Mouse (Mus musculus) midbrain, embryonic 13.5 days (tissue): Measurements from ENCODE around the gene Prrg4. TPM values are rescaled to one million over a fixed set of nuclear protein-coding genes. Genes with fewer than 3 reads are reported as not detected.
"Not testable (repeated sequence)": the region's sequence is repeated elsewhere in the genome, so short reads cannot be mapped to it uniquely, and the experiment has no call there.

Source experiments
- ATAC-seq: fragments of 200-750 bp; cut with Nextera tagmentation; 2 replicates; pipeline ENCODE4 v1.8.0; 2017; ENCODE audit warnings: mild to moderate bottlenecking, moderate TSS enrichment, moderate library complexity
- H3K27ac ChIP-seq: fragments of 300-500 bp; sonication (generic); 2 replicates; pipeline ENCODE4 v1.5.1; 2015; ENCODE audit warnings: inconsistent platforms, mild to moderate bottlenecking, moderate library complexity
- H3K27me3 ChIP-seq: fragments of 300-500 bp; sonication (generic); 2 replicates; pipeline ENCODE4 v1.6.1; 2015; ENCODE audit warnings: mild to moderate bottlenecking, inconsistent platforms
- H3K36me3 ChIP-seq: fragments of 300-500 bp; sonication (generic); 2 replicates; pipeline ENCODE4 v1.6.1; 2015; ENCODE audit warnings: mild to moderate bottlenecking, inconsistent platforms
- H3K4me1 ChIP-seq: fragments of 300-500 bp; sonication (generic); replicated peaks from 2 replicates; pipeline ENCODE4 v1.6.1; 2015; ENCODE audit warnings: inconsistent platforms
- H3K4me2 ChIP-seq: fragments of 300-500 bp; sonication (generic); replicated peaks from 2 replicates; pipeline ENCODE4 v1.6.1; 2015; ENCODE audit warnings: moderate library complexity, mild to moderate bottlenecking, inconsistent platforms
- H3K4me3 ChIP-seq: fragments of 300-500 bp; sonication (generic); replicated peaks from 2 replicates; pipeline ENCODE4 v1.5.1; 2015; ENCODE audit warnings: mild to moderate bottlenecking, inconsistent platforms
- H3K9ac ChIP-seq: fragments of 300-500 bp; sonication (generic); replicated peaks from 2 replicates; pipeline ENCODE4 v1.6.1; 2015; ENCODE audit warnings: mild to moderate bottlenecking, inconsistent platforms
- H3K9me3 ChIP-seq: fragments of 300-500 bp; sonication (generic); 2 replicates; pipeline ENCODE4 v1.6.1; 2016; ENCODE audit warnings: mild to moderate bottlenecking, inconsistent platforms
- WGBS: fragments of 180-500 bp; shearing (Covaris S2); methylation state at CpG from one replicate; pipeline ENCODE4 v1.1.7; 2015; 5-methylcytosine and 5-hydroxymethylcytosine counted together
- polyA plus RNA-seq: library from polyadenylated mRNA; unstranded; fragments of >200 nt; fragmentation: Nextera tagmentation; extraction: Ambion mirVana; gene quantifications from 2 replicates; pipeline ENCODE4 v1.2.1, GENCODE M21; 2015

The Prrg4 gene
- polyA plus RNA-seq, 1 experiment from 2014 or later: 0.42 TPM

DNA sequence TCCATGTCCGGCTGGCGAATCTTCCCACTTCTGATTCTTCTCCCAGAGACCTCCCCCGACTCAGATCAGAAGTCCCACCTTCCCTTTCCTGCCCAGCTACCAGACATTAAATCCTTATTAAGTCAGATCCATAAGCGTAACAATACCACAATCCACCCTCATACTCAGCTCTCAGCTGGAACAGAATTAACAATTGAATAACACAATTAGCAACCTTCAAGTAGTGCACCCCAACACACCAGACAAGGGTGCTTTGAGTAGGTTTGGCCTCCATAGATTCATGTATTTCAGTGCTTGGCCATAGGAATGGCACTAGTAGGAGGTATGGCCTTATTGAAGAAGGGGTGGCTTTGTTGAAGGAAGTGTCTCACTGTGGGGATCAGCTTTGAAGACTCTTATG, 23.5 kb downstream of the Prrg4 start:
- Histone ChIP-seq H3K27ac (no peak overlapping the region), H3K27me3 (no peaks in the 10 kb centered on the region), H3K36me3 (no peaks in the 10 kb centered on the region), H3K9ac (no peak overlapping the region), H3K4me1 (no peaks in the 10 kb centered on the region), H3K4me2 (no peak overlapping the region), H3K9me3 (no peaks in the 10 kb centered on the region), H3K4me3 (no peak overlapping the region)
- WGBS: 84% methylated on average over 4 of the region's 4 CpGs
- no peak for ATAC-seq

DNA sequence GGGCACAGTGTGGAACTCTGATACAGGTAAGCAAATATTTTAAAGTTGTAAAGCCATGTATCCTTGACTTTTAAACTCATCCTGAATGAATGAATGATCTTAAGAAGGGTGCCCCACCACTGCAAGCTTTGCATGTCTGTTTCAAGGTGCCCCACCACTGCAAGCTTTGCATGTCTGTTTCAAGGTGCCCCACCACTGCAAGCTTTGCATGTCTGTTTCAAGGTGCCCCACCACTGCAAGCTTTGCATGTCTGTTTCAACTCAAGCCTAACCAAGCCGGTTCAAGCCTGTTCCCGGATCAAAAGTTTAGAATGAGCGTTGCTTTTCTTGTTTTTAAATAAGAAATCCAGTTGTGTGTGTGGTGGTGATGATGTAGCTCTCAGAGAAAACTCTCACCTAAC, 30.9 kb downstream of the Prrg4 start:
- H3K4me1 ChIP-seq: peaks cover 22% of the 10 kb centered on the region
- 91% methylated on average over 3 of the region's 3 CpGs for WGBS
- H3K36me3 ChIP-seq, H3K27ac ChIP-seq, H3K9ac ChIP-seq, H3K9me3 ChIP-seq, H3K4me3 ChIP-seq, H3K4me2 ChIP-seq, H3K27me3 ChIP-seq, ATAC-seq: not testable (repeated sequence)

- peak overlapping the region; percentile 97 for H3K9ac ChIP-seq
- peak overlapping the region; percentile 98 for H3K27ac ChIP-seq
- no peaks in the 10 kb centered on the region for H3K27me3 ChIP-seq
- peak overlapping the region; percentile 77 for H3K4me2 ChIP-seq
- ATAC-seq: no peak; the same call in 1 of the 2 replicates
- WGBS: 2% methylated on average over 15 of the region's 15 CpGs
- H3K4me1 ChIP-seq: peaks cover 32% of the 10 kb centered on the region
- H3K4me3 ChIP-seq: peak overlapping the region; percentile 92
- H3K36me3 ChIP-seq: no peaks in the 10 kb centered on the region
- no peaks in the 10 kb centered on the region for H3K9me3 ChIP-seq
Observed at GRCm38 (mm10) chr2:104817555-104818330, 31.9 kb downstream of the Prrg4 start.

- peak overlapping the region; percentile 92 for H3K4me3 ChIP-seq
- under 1% methylated on average over 40 of the region's 51 CpGs for WGBS
- peak overlapping the region; percentile 77 for H3K4me2 ChIP-seq
- H3K27ac ChIP-seq: peak overlapping the region; percentile 98
- ATAC-seq: peak; percentile 98
- no peaks in the 10 kb centered on the region for H3K9me3 ChIP-seq
- H3K27me3 ChIP-seq: no peaks in the 10 kb centered on the region
- no peaks in the 10 kb centered on the region for H3K36me3 ChIP-seq
- H3K4me1 ChIP-seq: peaks cover 34% of the 10 kb centered on the region
- H3K9ac ChIP-seq: peak overlapping the region; percentile 97
Observed at GRCm38 (mm10) chr2:104816866-104817439, 32.7 kb downstream of the Prrg4 start.

DNA sequence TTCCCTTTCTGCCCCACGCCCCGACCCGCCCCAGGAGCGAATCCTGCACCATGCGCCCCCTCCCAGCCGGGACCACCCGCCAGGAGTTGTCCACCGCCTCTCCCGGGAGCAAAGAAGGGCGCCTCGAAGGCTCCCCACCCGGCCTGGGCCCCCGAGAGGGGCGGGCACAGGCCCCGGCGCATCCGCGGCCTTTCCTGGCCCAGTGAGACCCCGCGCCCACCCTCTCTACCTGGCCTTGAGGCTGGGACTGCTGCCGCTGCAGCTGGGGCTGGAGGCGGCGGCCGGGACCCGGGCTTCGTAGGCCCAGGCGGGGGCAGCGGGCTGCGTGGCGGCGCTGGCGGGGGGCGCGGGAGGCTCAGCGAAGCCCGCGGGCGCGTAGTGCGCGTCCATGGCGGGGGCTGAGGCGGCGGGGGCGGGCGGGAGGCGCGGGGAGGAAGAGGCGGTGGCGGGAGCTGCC, 33.3 kb downstream of the Prrg4 start, which contains the start of gene Qser1:
Qser1 (minus strand) TSS at position 390 of the 457 bp plus-strand sequence.
- H3K4me3 ChIP-seq: peak within 1 kb of the TSS; percentile 92
- H3K36me3 ChIP-seq: no peaks in the 10 kb centered on the region
- peak; percentile 84 for ATAC-seq
- under 1% methylated on average over 29 of the region's 50 CpGs for WGBS
- H3K27me3 ChIP-seq: no peaks in the 10 kb centered on the region
- H3K4me1 ChIP-seq: peaks cover 34% of the 10 kb centered on the region
- peak within 1 kb of the TSS; percentile 77 for H3K4me2 ChIP-seq
- H3K27ac ChIP-seq: peak within 1 kb of the TSS; percentile 98
- peak within 1 kb of the TSS; percentile 97 for H3K9ac ChIP-seq
- H3K9me3 ChIP-seq: no peaks in the 10 kb centered on the region

DNA sequence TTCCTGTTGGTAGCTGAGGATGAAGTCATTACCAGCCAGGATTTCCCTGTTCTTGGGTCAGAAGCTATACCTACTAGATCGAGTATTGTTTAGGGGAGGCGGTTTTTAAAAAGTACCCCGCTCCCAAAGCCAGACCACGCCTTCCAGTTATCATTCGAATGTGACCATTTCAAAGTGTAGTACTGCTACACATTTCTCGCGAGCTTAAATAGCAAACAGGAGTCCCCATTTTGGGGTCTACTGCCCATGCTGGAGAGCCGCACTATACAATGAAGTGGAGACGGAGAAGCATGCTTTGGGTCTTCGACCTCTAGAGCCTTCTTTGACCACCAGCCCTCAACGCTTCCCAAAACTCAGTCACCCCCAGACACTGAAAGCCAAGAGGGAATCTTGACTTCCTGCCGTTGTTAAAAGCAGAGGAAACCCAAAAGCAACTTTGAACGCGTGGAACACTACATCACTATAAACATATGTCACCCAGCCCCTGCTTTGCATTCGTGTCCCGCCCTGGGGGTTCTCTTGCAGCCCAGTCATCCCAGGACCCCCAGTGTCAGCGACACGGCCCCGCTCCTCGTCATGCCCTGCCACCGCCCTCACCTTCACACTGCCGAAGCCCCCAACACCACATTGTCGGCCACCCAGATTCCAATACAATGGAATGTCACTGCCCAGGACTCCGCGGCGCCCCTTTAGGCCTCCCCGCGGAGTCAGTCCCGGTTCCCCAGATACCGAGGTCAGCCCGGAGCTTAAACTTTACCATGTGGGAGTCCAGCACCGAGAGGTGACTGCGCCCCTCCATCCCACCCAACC, 33.9 kb downstream of the Prrg4 start:
- WGBS: under 1% methylated on average over 33 of the region's 33 CpGs
- H3K36me3 ChIP-seq: no peaks in the 10 kb centered on the region
- peak overlapping the region; percentile 77 for H3K4me2 ChIP-seq
- H3K4me1 ChIP-seq: peaks cover 34% of the 10 kb centered on the region
- ATAC-seq: peak; percentile 65
- H3K9me3 ChIP-seq: no peaks in the 10 kb centered on the region
- peak overlapping the region; percentile 97 for H3K9ac ChIP-seq
- H3K4me3 ChIP-seq: peak overlapping the region; percentile 92
- H3K27me3 ChIP-seq: no peaks in the 10 kb centered on the region
- peak overlapping the region; percentile 98 for H3K27ac ChIP-seq

DNA sequence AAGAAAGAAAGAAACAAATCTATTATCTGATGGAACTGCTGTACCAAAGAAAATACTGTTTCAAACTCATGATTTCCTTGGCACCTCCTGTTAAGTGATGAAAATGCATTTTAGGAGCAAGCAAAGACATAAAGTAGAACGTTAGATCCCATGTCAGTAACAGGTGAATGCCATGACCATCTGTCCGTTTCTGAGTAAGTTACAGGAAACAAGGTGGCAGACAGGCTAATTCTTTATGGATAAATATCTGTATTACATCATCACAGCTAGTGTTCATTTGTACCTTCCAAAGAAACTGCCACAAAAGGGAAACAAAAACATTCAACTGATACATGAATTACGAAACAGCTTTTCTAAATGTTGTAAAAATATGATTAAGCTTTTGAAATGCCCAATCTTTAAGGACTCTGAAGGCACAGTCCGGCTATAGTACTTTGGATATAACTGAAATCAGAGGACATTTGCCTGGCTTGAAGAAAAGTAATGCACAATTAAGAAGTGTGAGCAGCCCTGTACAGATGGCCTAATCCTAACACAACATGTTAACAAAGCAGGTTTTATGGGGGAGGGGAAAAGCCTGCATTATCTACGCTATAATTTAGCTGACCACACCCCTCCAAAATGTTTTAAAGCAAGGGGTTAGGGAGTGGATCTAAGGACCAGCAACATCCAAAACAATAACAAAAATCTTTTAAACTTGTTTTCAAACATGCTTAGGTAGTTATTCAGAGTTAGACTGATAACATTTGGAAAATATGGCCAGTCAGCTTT, 35.3 kb downstream of the Prrg4 start:
- Histone ChIP-seq H3K4me3 (peak overlapping the region; percentile 18), H3K4me2 (peak overlapping the region; percentile 44), H3K27me3 (no peaks in the 10 kb centered on the region), H3K4me1 (peaks cover 34% of the 10 kb centered on the region), H3K27ac (no peak overlapping the region), H3K36me3 (peaks cover 6% of the 10 kb centered on the region), H3K9me3 (no peaks in the 10 kb centered on the region), H3K9ac (peak overlapping the region; percentile 33)
- 44% methylated on average over 5 of the region's 5 CpGs for WGBS
- ATAC-seq: no peak

DNA sequence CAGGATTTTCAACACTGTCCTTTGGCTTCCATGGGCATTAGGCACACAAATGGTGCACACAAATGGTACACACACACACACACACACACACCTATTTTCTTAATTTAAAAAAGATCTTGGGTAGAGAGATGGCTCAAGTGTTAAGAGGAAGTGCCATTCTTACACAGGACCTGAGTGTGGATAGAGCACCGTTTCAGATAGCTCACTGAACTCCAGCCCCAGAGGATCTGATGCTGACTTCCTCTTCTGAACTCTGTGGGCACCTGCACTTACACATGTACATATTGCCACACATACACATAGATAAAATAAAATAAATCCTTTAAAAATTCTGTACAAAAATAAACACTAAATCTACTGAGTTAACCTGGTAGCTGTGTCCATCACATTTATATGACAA, 44.2 kb downstream of the Prrg4 start:
- H3K27ac ChIP-seq: no peak overlapping the region
- no peak overlapping the region for H3K9ac ChIP-seq
- H3K27me3 ChIP-seq: no peaks in the 10 kb centered on the region
- ATAC-seq: no peak
- peaks cover 10% of the 10 kb centered on the region for H3K36me3 ChIP-seq
- WGBS: 95% methylated on average over 1 of the region's 1 CpGs
- H3K4me2 ChIP-seq: no peak overlapping the region
- no peak overlapping the region for H3K4me3 ChIP-seq
- no peaks in the 10 kb centered on the region for H3K4me1 ChIP-seq
- no peaks in the 10 kb centered on the region for H3K9me3 ChIP-seq

Other genes with a start within 250 kb of the Prrg4 start
- 74.4 and 75.8 TPM in 2 replicates for gene Tcp11l1, start 137.7 kb downstream of the Prrg4 start, polyA plus RNA-seq
- gene Pin1rt1, start 133.5 kb downstream of the Prrg4 start, polyA plus RNA-seq: 0.17 TPM in 1 of 2 replicates, not detected in the other
- gene Depdc7, start 107.0 kb downstream of the Prrg4 start, polyA plus RNA-seq: 1.7 and 1.9 TPM in 2 replicates
- gene Qser1, start 33.1 kb downstream of the Prrg4 start, polyA plus RNA-seq: 8.8 and 9.0 TPM in 2 replicates
- gene Ccdc73, start 17.9 kb upstream of the Prrg4 start, polyA plus RNA-seq: 7.8 and 11.5 TPM in 2 replicates
- 203 and 208 TPM in 2 replicates for gene Eif3m, start 167.2 kb upstream of the Prrg4 start, polyA plus RNA-seq
- not detected in 2 replicates for gene Gm11060, start 242.1 kb upstream of the Prrg4 start, polyA plus RNA-seq